Mouse (Mus musculus) adrenal gland, adult 2 months (tissue): ENCODE data around the gene Zfp953. TPM values are rescaled to one million over a fixed set of nuclear protein-coding genes. Genes with fewer than 3 reads are reported as not detected.
A peak's percentile ranks its signal among the peaks of the same experiment; 100 is the strongest.
"Not testable (repeated sequence)": the region's sequence is repeated elsewhere in the genome, so short reads cannot be mapped to it uniquely, and the experiment has no call there.

Experiments used
- DNase-seq: peaks from one replicate; pipeline ENCODE4 v3.0.0; 2021
- long read RNA-seq: library from polyadenylated mRNA; stranded (forward); transcript quantifications from one replicate; pipeline ENCODE4 v2.0.0, GENCODE M21; 2021
- polyA plus RNA-seq: library from polyadenylated mRNA; depleted of rRNA; stranded (reverse); fragments of >200 nt; gene quantifications from 2 replicates; pipeline ENCODE4 v1.2.3, GENCODE M21; 2012; rRNA removed
- total RNA-seq, 2 experiments: library from RNA; stranded (reverse); gene quantifications; 2 replicates each; pipeline ENCODE4 v1.2.3; 2021

Zfp953 gene
- 1 to 10 TPM; 2.6 to 2.8 TPM for total RNA-seq
- 0.04 and 0.06 TPM in 2 replicates for polyA plus RNA-seq
- long read RNA-seq, result 0 reads

DNA sequence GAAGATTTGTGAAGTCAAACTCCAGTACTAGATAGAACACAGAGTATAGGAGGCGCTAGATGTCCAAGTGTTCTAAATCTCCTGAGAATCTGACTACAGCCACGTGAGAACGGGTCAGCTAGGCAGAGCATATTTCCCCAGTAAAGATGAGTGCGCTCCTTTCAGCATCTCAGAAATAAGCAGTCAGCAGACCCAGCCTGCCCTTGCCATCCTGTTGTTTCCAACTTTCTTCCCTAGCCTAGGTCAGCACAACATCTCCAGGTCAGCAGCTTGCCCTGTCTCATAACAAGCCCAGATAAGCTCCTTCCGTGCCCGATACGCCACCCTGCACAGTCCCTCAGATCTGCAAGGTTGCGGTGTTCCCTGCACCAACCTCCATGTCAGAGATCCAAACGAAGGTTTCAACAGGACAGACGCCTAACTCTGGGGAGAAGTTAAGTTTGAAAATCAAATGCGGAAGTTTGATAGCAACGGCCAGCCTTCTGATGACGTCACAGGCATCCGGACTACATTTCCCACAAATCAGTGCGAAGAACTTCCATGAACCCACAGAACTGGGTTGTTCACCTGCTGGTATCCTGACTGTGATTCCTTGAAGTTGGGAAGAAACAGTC is at the start of gene Zfp953, which contains the start of gene Gm28044:
Gene Zfp953, minus strand, starts transcription at position 475 of the 614 bp plus-strand sequence.
Gene Gm28044, minus strand, starts transcription at position 406 of the 614 bp plus-strand sequence.
- DNase-seq, result peak; percentile 92

DNA sequence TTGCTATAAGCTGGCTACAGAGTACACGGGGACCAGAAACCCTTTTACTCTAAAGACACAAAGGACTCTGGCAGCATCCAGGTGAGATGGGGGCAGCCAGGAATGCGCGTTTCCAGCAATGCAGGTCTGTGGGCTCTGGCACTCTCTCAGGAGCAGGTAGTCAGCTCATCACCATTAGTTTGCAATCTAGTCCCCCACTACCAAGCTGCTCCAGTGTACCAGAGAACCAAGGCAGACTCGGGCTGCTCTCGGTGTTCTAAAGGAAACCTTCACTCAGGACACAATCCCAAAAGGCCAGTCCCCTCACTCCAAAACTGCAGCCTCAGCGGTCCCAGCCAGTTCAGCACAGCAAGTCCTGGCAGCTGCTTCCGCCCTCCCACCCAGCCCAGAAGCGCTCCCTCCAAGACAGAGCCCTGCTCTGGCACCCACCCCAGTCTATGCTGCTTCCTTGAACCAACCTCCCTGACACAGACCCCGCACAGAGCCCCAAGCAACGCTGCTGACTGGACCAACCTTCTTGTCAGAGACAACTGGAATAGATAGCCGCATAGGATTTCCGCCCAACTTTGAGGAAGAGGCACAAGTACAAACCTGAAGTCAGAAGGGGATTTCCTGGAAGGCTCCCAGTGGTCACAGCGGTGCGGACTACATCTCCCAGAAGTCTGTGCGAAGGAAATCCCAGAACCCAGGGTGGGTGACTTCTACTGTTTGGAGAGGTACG is 38.9 kb upstream of the Zfp953 start, which contains the start of gene Zfp429:
Gene Zfp429, minus strand, starts transcription at position 637 of the 721 bp plus-strand sequence.
- DNase-seq, result peak; percentile 81

DNA sequence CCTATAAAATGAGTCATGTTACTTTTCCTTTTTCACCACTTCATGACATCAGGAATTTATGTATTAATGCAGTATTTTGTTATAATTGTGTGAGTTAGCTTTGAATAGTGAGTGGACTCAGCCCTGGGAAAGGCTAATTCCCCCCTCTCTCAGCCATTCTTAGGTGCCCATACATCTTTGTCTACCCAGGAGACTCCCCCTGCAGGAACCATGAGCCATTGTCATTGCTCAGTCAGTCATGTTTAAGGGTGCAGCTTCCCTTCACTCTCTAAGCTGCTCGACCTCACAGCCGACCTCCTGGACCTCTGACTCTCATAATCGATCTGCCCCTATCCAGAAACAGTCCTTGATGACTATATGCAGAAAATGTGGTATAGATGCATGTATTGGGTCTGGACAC is 15.8 kb upstream of the Zfp953 start:
- DNase-seq, result not testable (repeated sequence)

DNA sequence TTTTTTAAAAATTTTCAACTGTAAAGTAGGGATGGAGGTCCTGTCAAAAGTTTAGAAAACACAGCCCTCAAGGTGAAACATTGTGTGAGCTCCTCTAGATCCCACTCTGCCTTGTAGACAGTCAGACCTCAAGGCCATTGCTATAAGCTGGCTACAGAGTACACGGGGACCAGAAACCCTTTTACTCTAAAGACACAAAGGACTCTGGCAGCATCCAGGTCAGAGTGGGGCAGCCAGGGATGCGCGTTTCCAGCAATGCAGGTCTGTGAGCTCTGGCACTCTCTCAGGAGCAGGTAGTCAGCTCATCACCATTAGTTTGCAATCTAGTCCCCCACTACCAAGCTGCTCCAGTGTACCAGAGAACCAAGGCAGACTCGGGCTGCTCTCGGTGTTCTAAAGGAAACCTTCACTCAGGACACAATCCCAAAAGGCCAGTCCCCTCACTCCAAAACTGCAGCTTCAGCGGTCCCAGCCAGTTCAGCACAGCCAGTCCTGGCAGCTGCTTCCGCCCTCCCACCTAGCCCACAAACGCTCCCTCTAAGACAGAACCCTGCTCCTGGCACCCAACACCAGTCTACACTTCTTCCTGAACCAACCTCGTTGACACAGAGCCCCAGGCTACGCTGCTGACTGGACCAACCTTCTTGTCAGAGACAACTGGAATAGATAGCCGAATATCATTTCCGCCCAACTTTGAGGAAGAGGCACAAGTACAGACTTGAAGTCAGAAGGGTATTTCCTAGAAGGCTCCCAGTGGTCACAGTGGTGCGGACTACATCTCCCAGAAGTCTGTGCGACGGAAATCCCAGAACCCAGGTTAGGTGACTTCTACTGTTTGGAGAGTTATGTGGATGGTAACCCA is 14.9 kb upstream of the Zfp953 start, which contains the start of the genes Gm28041 and Zfp456:
Gene Gm28041, minus strand, starts transcription at position 684 of the 862 bp plus-strand sequence.
Gene Zfp456, minus strand, starts transcription at position 761 of the 862 bp plus-strand sequence.
- DNase-seq, result peak; percentile 84

DNA sequence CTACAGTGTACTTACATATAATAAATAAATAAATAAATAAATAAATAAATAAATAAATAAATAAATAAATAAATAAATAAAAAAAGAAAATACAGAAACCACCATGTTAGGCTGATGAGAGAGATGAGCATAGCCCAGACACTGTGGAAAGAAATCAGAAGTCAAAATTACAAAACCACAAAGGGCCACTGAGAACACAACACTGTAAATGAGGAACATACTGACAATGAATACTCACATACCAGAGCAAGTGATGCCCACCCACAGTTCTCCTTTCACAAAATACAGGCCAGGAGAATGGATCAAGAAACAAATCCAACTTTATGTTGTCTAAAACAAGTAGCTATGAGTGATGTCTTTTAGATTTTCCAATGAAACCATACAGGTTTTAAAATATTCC is 8.6 kb downstream of the Zfp953 start:
- no peak for DNase-seq

DNA sequence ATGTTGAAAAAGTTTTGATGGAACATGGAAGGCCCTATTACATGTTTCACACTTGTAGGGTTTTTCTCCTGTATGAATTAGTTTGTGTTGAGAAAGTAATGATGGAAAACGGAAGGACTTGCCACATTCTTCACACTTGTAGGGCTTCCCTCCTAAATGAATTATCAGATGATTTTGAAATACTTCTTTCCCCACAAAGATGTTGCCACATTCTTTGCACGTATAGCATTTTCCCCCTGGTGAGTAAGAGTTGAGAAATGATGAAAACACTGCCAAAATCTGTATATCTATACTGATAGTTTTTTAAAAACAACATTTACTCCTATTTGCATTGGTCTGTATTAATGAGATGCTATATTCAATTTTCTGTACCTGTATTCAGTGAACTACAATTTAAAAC is 17.0 kb downstream of the Zfp953 start:
- DNase-seq, result no peak

DNA sequence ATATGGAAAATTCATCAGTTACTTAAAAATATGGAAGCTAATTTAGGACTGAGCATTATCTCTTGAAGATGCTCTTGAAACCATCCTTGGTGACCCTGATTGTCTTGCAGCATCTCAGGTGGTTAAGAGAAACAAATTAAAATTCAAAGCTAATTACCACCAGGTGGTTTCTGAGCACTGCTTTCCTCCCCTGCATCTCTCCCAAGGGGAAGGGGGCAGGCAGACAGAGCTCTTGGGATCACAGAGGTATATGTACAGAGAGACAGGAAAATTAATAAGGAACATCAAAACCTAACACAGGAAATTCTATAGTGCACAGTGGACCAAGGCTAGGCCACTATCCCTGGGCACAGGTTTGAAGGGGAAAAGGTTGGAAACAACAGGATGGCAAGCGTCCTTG is 27.5 kb downstream of the Zfp953 start:
- DNase-seq, result no peak

DNA sequence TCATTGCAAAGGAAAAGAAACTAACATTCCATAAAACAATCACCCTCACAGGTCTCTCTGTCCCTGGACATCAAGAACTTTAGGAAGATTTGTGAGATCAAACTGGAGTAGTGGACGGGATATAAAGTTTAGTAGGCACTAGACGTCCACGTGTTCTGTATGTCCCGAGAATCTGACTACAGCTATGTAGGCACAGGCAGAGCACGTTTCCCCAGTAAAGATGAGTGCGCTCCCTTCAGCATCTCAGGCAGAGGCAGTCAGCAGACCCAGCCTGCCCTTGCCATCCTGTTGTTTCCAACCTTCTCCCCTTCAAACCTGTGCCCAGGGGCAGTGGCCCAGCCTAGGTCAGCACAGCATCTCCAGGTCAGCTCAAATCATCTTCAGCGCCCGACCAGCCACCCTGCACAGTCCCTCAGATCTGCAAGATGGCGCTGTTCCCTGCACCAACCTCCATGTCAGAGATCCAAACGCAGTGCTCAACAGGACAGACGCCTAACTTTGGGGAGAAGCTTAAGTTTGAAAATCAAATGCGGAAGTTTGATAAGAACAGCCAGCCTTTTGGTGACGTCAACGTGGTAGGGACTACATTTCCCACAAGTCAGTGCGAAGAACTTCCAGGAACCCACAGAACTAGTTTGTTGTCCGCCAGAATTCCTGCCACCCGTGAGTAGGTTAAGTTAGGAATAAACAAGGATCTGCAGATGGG is 28.2 kb downstream of the Zfp953 start, which contains the start of gene Zfp595:
Gene Zfp595, minus strand, starts transcription at position 552 of the 706 bp plus-strand sequence.
- peak; percentile 90 for DNase-seq

DNA sequence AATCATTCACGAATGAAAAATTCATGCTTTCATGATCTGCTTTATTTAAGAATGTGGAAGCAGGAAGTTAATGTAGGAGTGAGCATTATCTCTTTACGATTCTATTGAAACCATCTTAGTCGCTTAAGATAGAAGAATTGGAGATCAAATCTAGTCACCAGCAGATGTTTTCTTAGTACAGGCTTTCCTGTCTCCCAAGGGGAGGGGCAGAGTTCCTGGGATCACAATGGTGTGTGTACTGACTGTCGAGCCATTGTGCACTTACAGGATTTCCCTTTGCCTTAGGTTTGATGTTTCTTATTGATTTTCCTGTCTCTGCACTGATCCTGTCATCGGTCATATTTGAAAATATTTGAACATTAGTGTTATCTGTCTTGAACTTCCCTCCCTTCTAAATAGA is 53.7 kb downstream of the Zfp953 start:
- no peak for DNase-seq

DNA sequence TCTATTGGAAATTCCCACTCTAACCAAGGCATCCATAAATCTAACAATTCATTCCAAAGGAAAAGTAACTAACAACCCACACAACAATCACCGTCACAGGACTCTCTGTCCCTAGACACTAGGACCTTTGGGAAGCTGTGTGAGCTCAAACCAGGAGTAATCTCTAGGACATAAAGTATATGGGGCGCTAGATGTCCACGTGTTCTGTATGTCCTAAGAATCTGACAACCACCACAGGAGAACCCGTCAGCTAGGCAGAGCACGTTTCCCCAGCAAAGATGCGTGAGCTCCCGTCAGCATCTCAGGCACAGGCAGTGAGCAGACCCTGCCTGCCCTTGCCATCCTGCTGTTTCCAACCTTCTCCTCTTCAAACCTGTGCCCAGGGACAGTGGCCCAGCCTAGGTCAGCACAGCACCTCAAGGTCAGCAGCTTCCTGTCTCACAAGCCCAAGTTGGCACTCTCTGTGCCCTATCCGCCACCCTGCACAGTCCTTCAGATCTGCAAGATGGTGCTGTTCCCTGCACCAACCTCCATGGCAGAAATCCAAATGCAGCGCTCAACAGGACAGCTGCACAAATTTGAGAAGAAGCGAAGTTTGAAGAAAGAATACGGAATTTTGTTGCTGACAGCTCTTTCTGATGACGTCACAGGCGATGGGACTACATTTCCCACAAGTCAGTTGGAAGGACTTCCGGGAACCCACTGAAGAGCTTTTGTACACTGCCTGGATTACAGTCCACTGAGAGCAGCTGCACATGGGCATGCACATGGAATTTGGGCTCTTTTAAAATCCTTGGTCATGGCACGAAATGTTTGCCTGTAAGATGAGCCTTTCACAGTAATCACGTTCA is 54.4 kb downstream of the Zfp953 start, which contains the start of gene Zfp457:
Gene Zfp457, minus strand, starts transcription at position 664 of the 851 bp plus-strand sequence.
- peak; percentile 89 for DNase-seq

Other genes starting within 250 kb of the Zfp953 start
- 1 to 10 TPM in 1 of 2 experiments, under 1 TPM in 1; 0.52 to 2.0 TPM for gene Rslcan18, start 244.3 kb downstream of the Zfp953 start, total RNA-seq
- gene Rslcan18, start 244.3 kb downstream of the Zfp953 start, polyA plus RNA-seq, result 0.04 and 0.06 TPM in 2 replicates
- 1 to 10 TPM; 4.1 to 4.7 TPM for gene Zfp759, start 238.9 kb downstream of the Zfp953 start, total RNA-seq
- 0.03 TPM in 1 of 2 replicates, not detected in the other for gene Zfp759, start 238.9 kb downstream of the Zfp953 start, polyA plus RNA-seq
- gene Rsl1, start 187.4 kb downstream of the Zfp953 start, total RNA-seq, result 1 to 10 TPM; 5.6 to 6.0 TPM
- gene Rsl1, start 187.4 kb downstream of the Zfp953 start, polyA plus RNA-seq, result 0.36 and 0.73 TPM in 2 replicates
- gene Zfp455, start 166.1 kb downstream of the Zfp953 start, total RNA-seq, result 1 to 10 TPM; 1.9 to 2.4 TPM
- not detected in 2 replicates for gene Zfp455, start 166.1 kb downstream of the Zfp953 start, polyA plus RNA-seq
- gene Zfp458, start 82.1 kb downstream of the Zfp953 start, total RNA-seq, result 1 to 10 TPM; 3.4 to 3.6 TPM
- gene Zfp458, start 82.1 kb downstream of the Zfp953 start, polyA plus RNA-seq, result 0.09 and 0.13 TPM in 2 replicates
- gene Zfp457, start 54.1 kb downstream of the Zfp953 start, total RNA-seq, result 1 to 10 TPM; 3.3 to 4.6 TPM
- 0.15 and 0.73 TPM in 2 replicates for gene Zfp457, start 54.1 kb downstream of the Zfp953 start, polyA plus RNA-seq
- gene Zfp595, start 28.0 kb downstream of the Zfp953 start, total RNA-seq, result 1 to 10 TPM; 3.8 to 5.7 TPM
- gene Zfp595, start 28.0 kb downstream of the Zfp953 start, polyA plus RNA-seq, result 0.10 and 0.12 TPM in 2 replicates
- 1 to 10 TPM; 1.2 to 1.8 TPM for gene Gm28044, start 69 bp downstream of the Zfp953 start, total RNA-seq
- not detected in 2 replicates for gene Gm28044, start 69 bp downstream of the Zfp953 start, polyA plus RNA-seq
- gene Gm28041, start 15.1 kb upstream of the Zfp953 start, total RNA-seq, result 1 to 10 TPM; 1.1 TPM
- gene Gm28041, start 15.1 kb upstream of the Zfp953 start, polyA plus RNA-seq, result not detected in 2 replicates
- 1 to 10 TPM in 1 of 2 experiments, under 1 TPM in 1; 0.98 to 1.4 TPM for gene Zfp456, start 15.2 kb upstream of the Zfp953 start, total RNA-seq
- gene Zfp456, start 15.2 kb upstream of the Zfp953 start, polyA plus RNA-seq, result not detected in 2 replicates
- gene Zfp429, start 39.2 kb upstream of the Zfp953 start, total RNA-seq, result 1 to 10 TPM; 3.5 to 4.7 TPM
- gene Zfp429, start 39.2 kb upstream of the Zfp953 start, polyA plus RNA-seq, result 1.4 TPM in 1 of 2 replicates, not detected in the other
- 1 to 10 TPM in 1 of 2 experiments, under 1 TPM in 1; 0.29 to 3.9 TPM for gene Zfp459, start 60.8 kb upstream of the Zfp953 start, total RNA-seq
- gene Zfp459, start 60.8 kb upstream of the Zfp953 start, polyA plus RNA-seq, result 0.02 TPM in 1 of 2 replicates, not detected in the other
- gene Zfp874a, start 91.0 kb upstream of the Zfp953 start, total RNA-seq, result 10 to 100 TPM; 16.5 to 20.0 TPM
- 0.44 and 0.46 TPM in 2 replicates for gene Zfp874a, start 91.0 kb upstream of the Zfp953 start, polyA plus RNA-seq
- 10 to 100 TPM; 16.1 to 17.3 TPM for gene Zfp874b, start 123.7 kb upstream of the Zfp953 start, total RNA-seq
- gene Zfp874b, start 123.7 kb upstream of the Zfp953 start, polyA plus RNA-seq, result 0.28 and 0.95 TPM in 2 replicates
- gene Zfp58, start 139.9 kb upstream of the Zfp953 start, total RNA-seq, result 1 to 10 TPM; 7.5 to 7.6 TPM
- gene Zfp58, start 139.9 kb upstream of the Zfp953 start, polyA plus RNA-seq, result 0.17 and 0.20 TPM in 2 replicates
- not detected for gene Gm26965, start 165.5 kb upstream of the Zfp953 start, total RNA-seq
- not detected in 2 replicates for gene Gm26965, start 165.5 kb upstream of the Zfp953 start, polyA plus RNA-seq
- gene Zfp87, start 165.6 kb upstream of the Zfp953 start, total RNA-seq, result 10 to 100 TPM; 23.1 to 24.2 TPM
- 3.0 and 4.2 TPM in 2 replicates for gene Zfp87, start 165.6 kb upstream of the Zfp953 start, polyA plus RNA-seq
- gene Zfp748, start 193.2 kb upstream of the Zfp953 start, total RNA-seq, result 1 to 10 TPM; 9.0 to 9.3 TPM
- 0.66 and 0.75 TPM in 2 replicates for gene Zfp748, start 193.2 kb upstream of the Zfp953 start, polyA plus RNA-seq
- 1 to 10 TPM; 6.4 to 7.8 TPM for gene Zfp729b, start 249.1 kb upstream of the Zfp953 start, total RNA-seq
- gene Zfp729b, start 249.1 kb upstream of the Zfp953 start, polyA plus RNA-seq, result 0.03 and 0.09 TPM in 2 replicates